Mouse (Mus musculus): ENCODE data around the gene Slc6a4.

Slc6a4 gene

DNA sequence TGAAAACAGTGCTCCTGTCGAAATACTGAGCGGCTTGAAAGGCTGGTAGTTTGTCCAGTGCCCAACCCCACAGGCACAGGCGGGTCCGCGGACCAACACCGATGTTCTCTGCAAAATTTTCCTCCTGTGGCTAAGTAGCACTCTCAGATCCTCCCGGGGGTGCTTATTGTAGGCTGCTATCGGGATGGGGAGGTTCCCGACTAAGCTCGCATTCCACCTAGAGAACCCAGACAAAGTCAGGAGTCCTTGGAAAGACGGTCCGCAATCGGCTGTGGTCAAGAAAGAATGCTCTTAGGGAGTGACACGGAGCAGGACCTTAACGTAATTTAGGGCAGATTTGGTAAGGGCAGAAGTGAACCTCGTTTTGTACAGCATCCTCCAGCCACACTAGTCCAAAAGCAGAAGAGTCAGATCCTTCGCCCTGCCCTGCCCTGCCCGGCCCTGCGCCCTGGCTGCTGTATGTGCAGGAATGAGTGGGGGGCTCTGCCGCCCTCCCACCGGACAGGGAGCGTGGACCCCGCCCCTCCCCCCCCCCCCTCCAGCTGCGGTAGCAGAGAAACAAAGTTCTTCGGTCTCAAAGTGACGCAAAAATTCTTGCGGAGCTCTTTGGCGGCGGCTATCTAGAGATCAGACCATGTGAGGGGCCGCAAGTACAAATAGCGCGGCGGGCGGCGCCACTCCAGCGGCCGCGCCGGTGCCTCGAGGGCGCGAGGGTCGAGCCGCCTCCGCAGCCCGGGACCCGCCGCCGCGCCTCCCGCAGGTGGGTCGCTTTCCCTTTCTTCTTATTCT is at the start of gene Slc6a4:
Gene Slc6a4 (plus strand): TSS at position 688 of the 789 bp plus-strand sequence.
- no peak for DNase-seq (ENCODE audit: low spot score in 2 of 2)

DNA sequence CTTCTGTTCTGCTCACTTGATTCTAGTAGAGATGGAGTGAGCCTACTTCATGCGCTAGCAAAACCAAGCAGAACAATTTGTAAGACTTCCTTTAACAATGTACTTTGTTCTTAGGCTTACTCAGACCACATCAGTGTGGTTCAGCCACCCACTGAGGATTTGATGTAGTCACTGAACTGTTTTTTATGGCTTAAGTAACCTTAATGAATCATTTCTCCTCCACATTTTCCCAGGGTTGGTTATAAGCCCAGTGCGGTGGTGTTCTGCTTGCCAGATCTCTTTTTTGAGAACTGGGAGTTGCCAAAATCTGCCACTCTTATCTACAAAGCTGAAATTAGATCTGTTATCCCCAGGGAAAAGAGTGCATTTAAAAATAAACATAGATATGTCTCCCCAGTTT is 44.9 kb upstream of the Slc6a4 start:
- DNase-seq (ENCODE audit: low spot score in 2 of 2), result no peak

DNA sequence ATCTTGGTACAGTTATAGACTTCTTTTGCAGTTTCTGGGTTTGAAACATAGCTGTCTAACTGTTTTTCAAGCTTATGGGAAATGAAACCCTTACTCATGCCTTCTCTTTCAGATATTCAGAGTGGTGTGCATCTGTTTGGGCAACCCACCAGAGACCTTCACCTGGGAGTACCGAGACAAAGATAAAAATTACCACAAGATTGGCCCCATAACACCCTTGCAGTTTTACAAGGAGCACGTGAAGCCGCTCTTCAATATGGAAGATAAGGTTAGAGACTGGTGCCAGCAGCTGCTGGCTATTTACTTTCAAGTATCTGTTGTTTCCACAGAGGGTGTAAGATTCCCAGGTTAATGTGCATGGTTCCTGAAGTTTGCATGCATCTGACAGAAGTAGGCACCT is 32.7 kb upstream of the Slc6a4 start:
- DNase-seq (ENCODE audit: low spot score in 2 of 2), result no peak

DNA sequence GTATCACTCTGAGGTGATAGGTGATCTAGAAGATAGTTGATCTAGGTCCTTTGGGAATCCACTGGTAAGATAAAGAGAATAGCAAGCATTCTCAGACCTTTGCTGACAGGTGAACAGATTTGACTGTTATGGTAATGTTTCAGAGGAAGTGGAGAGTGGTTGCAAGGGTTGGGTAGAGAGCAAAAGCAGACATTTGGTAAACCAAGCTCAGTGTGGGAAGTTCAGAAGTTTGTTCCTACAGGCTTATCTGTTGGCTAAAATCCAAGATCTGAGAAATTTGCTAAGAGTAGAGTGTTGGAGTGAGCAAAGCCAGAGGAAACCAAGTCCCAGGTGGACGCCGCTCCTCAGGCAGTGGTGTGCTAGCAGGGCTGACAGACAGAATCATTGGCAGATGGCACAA is 28.1 kb upstream of the Slc6a4 start:
- no peak for DNase-seq (ENCODE audit: low spot score in 2 of 2)

DNA sequence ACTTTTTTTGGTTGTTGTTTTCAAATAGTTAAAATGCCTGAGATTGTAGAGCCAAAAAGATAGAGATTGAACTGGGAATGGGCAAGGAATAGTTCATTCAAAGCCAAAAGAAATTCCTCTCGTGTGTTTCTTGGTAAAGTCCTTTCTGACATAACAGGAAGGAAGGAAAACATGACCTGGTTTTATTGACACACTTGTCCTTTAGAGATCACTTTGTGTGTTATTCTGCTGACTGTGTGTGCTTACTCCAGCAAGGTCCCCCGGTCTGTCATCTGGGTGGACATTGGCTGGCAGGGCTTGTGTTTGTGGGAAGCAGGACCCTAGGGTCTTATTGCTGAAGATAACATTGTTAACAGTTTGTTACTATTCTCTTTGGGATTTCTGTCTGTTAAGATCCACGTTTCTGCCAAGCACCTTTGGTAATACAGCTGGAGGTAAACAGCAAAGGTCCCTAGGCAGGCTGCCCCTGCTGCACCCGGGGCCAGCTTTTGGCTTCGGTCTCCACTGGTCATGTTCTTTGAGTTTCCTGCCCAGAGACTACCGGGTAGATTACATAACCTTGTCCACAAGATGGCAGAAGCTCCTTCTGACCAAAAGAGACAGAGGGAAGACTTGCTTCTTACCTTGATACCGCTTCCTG is 23.6 kb upstream of the Slc6a4 start:
- DNase-seq (ENCODE audit: low spot score in 2 of 2), result no peak

DNA sequence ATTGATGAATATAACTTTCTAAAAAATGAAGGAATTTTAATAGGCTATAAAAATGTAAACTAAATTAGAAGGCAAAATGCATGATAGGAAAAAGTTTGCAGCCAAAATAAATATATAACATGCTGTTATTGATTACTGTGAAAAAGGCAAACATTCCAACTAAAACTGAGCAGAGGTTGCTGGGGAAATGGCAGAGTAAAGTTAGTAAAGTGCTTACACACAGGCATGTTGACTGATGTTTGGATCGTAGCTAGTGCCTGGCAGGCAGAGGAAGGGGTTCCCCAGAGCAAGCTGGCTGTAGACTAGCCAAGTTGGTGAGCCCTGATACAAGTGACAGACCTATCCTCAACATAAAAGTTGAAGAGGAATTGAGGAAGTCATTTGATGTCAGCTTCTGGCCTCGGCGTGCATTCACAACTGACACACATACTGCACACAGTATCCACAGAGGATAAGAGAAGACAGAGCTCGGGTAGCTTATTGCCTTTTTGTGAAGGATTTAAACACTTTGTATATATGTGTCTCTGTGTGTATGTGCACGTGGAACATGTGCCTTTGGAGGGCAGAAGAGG is 16.7 kb upstream of the Slc6a4 start:
- DNase-seq (ENCODE audit: low spot score in 2 of 2), result no peak

DNA sequence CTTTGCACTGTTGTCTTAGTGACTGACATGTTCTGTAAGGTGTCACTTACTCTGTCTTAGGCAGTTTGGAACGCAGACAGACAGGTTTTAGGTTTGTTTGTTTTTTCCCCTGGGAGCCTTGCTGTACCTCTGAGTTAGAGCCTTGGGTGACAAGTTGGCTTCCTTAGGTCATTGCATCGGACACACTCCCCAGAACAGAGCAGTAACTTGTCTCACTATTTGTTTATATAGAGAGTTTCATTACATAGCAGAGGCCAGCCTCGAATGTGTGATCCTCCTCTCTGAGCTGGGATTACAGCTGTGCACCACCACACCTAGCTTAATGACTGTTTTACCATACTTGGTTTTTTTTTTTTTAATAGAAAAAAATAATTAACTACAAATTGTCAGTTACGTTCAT is 16.0 kb upstream of the Slc6a4 start:
- DNase-seq (ENCODE audit: low spot score in 2 of 2), result no peak

DNA sequence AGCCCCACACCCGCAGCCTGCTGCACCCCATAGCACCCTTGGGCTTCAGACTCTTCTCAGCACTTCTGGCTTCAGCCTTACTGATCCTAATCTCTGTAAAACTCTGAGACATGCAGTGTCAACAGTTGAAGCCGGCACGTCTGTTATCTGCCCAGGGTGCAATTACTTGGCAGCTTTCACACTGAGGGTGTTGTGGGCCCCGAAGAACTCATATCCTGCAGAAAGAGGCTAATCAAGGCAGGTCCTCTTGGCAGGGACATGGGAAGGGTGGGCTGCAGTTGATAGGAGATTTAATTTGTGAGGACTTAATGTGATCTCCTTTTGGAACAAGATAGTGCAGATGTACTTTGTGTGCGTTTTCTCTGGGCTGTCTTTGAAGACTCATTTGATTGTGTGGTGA is 14.8 kb upstream of the Slc6a4 start:
- DNase-seq (ENCODE audit: low spot score in 2 of 2), result no peak

DNA sequence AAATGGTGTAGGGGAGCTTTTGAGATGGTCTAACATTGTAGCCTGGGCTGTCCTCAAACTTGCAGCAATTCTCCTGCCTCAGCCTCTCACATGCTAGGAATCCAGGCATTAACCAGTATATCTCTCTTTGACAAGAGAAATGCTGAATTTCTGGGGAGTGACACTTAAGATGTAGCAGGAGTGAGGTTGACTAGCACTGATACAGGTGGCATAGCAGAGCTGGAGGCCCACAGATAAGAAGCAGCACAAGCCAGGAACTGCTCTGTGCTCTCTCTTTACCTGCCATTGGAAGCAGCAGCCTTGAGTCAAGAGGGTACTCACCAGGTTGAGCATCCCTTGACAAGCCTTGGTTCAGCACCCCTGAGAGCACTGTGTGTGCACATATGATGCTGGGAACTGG is 14.2 kb upstream of the Slc6a4 start:
- no peak for DNase-seq (ENCODE audit: low spot score in 2 of 2)

DNA sequence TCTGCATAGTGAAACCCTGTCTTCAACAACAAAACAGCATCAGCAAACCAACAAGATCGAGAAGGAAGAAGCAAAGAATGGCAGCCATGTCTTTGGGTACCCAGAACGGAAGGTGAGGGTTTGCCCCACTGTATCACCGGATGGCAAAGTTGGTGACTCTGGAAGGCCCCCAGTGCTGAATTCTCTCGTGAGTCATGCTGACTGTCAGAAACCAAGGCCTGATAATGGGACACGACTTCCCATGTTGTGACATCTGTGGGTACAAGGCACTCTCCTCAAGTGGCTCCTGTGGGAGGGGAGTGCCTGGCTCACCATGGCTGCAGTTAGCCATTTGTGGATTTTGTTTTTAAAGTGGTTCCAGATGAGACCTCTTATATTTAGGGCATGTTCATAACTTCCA is 7.6 kb upstream of the Slc6a4 start:
- no peak for DNase-seq (ENCODE audit: low spot score in 2 of 2)

DNA sequence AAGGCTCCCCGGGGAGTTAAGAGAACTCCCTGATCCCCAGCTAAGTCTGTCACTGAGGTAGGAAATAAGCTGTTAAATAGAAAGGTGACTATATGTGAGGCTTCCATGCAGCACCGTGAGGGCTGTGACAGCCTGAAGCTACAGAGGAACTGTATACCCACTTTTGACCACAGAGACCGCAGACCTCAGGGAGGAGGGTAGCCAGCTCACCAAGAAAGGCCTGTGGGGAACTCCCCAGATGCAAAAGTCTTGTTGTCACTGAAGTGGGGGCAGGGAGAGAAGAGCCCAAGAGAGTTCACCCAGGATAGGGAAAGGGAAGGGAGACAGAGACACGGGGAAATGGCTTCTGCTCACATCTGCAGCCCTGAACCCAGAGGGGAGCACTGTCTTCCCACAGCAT is 5.5 kb upstream of the Slc6a4 start:
- DNase-seq (ENCODE audit: low spot score in 2 of 2), result no peak

DNA sequence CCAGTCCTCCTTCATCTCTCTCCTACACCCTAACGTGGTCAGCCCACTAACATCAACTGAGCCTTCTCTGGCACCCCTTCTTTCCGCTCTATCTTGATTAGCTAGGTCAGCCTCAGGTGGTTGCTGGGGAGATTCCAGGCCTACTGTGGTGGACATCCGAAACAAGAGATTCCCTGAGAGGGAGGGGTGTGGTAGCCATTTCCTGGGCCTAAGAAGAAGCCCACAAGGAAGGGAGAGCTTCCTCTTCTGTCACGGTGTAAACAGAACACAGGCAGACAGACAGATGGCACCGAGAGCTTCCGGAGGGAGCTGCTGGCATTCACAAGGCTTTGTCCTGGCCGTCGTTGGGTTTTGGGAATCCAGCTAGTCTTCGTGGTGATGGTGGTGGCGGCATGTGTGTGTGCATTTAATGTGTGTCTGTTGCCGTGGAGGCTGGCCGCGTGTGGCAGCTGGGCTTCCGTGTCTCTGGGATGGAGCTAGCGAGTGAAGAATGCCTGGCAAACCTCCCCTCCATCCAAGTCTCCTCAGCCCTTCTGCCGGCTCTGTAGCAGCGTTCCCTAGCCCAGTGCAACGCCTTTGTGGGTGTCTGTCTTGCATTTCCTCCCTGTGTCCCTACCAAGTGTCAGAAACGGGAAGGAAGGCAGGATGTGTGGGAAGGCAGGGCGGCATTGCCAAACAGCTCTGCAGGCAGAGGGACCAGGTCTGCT is 2.3 kb upstream of the Slc6a4 start:
- DNase-seq (ENCODE audit: low spot score in 2 of 2), result no peak

DNA sequence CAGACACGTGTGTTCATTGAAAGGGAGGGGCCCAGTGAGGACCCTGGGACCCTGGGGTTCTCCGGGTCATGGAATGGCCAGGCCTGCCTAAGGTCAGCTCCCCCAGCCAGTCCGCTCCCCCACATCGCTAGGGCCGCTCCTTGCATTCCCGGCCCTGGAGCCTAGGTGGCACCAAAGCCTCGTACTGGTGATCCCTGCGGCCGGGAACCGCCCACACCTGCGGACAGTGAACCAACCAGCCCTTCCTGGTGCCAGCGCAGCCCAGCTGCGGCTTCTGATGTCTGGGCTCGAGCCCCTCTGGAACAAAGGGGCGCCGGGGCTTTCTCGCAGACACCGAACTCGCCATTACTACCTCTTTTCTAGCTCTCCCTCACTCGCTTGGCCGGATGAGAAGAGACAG is 1.1 kb upstream of the Slc6a4 start:
- DNase-seq (ENCODE audit: low spot score in 2 of 2), result peak; percentile 21 to 56

DNA sequence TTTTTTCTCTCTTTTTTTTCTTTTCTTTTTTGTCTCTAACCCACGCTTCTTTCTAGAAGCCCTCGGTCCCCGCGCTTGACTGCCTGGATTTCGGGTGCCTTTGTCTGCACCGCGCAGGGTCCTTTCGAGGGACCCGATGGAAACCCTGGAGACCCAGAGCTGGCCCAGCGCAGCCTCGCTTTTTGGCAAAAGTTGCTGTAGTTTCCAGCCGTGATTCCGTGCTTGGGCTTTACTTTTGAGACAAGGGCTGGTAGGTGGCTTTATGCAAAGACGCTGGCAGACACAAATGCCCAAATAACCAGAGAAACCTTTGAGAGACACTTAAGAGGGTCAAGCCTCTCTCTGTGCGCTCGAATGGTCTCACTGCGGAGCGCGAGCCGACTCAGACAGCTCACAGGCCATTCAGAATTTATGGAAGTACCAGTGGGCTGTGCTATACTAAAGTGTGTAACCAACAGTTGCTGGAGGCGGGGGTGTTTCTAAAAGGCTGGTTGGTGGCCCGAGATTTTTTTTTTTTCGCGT is 363 bp downstream of the Slc6a4 start:
- DNase-seq (ENCODE audit: low spot score in 2 of 2), result no peak

DNA sequence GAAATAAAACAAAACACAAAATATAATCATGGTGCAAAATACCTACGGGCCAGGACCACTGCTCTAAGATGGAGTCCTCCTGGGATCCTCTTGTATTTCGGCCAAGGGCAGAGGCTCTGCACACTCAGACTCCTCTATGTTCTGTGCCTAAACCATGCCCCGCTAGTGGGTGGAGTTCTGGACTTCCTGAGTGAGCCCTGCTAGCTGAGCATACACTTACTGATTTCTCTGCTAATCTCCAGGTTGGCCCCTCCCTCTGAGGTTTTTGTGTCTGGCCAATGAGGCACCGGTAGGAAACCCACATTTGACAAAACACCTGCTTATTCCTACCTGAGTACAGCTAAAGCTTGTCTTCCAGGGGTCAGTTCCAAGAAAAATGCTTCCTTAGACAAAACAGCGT is 2.3 kb downstream of the Slc6a4 start:
- DNase-seq (ENCODE audit: low spot score in 2 of 2), result no peak

DNA sequence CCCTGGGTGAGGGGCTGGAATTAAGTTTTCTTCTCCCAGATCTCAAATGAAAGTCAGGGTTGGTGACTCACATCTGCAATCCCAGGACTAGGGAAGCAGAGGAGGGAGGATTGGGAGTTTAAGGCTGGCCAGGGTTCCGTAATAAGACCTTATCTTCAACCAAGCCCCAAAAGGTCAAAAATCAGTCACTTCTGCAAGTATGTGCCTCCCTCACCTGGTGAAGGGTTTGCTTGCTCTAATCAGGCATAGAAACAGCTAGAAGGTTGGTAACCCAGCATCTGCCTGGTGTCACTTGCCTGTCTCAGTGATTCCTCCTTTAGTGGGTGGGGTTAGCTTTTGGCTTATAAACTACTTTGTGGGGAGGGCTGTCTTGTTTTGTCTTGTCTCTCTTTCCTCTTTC is 4.0 kb downstream of the Slc6a4 start:
- DNase-seq (ENCODE audit: low spot score in 2 of 2), result no peak

DNA sequence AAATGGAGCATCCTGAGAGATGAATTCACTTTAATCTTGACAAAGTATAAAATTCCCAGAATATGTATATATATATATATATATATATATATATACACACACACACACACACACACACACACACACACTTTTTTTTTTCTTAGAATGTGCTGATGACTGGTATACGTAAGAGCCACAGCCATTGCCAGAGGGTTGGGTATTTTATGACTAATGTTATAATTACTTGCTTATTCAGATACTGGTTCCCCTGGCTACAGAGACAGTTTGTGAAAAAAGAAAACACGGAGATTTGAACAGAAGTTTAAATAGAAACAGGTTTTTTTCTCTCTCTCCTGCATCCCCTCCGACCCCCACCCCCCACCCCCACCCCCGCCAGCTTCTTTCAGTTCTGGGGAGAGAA is 7.5 kb downstream of the Slc6a4 start:
- DNase-seq (ENCODE audit: low spot score in 2 of 2), result no peak

DNA sequence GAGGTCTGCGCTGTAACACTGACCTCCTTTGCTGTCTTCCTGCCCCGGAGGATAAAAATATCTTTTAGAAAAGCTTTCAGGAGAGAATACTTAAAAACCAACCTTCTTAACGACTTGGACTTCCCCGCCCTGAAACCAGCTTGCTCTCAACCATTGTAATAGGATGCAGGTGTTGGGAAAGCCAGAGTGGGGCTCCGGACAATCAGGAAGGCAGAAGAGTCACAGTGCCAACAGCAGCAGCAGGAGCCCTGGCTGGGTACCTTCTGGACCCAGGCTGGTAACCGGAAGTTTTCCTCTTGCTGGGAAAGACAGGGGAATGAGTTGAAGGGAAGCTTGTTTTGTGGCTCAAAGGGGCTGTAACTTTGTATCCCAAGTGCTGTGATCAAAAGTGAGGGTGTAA is 8.2 kb downstream of the Slc6a4 start:
- DNase-seq (ENCODE audit: low spot score in 2 of 2), result no peak

DNA sequence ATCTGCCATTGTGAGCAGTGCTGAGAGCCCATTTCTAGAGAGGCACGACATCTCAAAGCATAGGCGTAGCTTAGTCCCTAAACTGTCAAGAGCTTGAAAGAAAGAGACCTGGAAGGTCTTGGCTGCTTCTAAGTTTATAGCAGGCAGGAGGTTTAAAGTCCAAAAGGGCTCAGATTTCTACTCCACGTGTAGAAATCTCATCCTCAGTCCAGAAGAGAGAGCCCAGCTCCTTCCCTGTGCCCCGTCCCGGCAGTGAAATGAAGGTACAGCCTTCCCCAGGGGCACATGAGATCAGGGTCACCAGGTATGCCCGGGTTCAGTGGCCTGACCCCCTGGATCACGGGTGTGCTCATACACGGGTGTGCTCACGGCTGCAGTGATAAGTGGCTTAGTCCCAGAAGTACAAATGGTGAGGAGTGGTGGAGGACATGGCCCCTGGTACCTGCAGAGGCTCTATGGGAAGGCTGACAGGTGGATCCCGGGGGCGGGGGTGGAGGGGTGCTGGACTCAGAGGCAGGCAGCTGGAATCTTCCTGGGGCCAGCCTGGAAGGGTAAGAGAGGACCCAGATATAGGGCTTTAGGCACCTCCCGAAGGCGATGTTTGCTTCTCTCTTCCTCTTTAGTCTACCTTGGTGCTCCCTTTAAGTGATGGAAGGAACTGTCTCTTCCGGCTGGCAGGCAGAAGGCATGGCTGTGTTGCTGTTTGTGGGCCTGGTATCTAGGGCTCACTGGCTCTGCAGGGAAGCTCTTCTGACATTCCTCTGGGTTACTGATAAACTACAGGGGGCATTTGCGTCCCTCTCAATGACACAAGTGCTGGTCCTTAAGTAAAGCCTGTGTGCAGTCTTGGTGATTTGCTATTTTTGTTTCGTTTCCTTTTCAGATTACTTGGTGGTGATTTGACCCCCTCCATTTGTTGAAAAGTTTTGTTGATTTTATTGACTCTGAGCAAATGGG is 10.9 kb downstream of the Slc6a4 start:
- no peak for DNase-seq (ENCODE audit: low spot score in 2 of 2)

DNA sequence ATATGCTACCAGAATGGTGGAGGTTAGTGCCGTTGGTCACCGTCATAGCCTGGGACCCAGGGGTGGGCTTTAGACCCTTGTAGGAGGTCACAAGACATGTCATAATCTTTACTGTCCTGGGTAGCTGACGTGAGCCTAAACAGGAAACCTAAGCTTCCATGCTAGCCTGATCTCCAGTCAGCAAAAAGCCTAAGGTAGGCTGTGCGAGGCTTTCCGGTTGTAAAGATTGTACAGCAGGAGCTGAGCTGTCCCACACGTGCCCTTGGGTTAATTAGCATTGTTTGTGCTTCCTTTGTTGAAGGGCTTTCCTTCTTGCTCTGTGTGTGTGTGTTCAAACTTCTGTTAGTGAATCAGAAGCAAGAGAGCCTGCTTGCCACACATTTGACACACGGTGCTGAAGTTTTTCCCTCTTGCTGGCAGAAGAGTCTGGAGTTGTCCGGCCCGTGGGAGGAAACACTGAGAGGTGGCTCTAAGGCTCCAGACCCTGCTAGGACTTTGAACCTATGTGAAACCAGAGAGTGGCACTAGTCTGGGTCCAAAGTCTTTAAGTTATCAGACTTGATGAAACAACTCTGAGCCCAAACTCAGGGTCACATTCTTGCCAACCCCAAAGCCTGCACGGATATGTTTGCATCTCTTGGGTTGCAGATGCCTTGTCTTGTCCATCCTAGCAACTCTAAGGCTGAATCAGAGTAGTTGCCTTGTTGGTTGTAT is 12.5 kb downstream of the Slc6a4 start:
- DNase-seq (ENCODE audit: low spot score in 2 of 2), result no peak

DNA sequence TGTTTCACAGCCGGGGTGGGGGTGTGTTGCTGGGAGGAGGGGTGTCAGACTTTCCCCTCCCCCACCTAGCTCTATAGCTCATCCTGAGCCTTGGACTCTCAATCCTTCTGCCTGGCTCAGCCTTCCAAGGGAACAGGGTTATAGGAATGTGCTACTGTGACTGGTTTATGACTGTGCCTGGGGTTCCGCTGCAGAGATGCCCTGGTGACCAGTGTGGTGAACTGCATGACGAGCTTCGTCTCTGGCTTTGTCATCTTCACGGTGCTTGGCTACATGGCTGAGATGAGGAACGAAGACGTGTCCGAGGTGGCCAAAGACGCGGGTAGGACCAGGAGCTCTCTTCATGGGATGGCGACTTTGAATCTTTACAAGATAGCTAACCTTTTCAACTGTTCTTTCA is 19.6 kb downstream of the Slc6a4 start:
- DNase-seq (ENCODE audit: low spot score in 2 of 2), result no peak

Data from frontal cortex, postnatal 10 days (tissue).